Mouse (Mus musculus) heart, adult 11 months (tissue): ENCODE measurements around the gene 4931422A03Rik.
A peak's percentile ranks its signal among the peaks of the same experiment; 100 is the strongest.

ENCODE experiments used
- DNase-seq: peaks from one replicate; pipeline ENCODE4 v3.0.0; 2022

Gene 4931422A03Rik

DNA sequence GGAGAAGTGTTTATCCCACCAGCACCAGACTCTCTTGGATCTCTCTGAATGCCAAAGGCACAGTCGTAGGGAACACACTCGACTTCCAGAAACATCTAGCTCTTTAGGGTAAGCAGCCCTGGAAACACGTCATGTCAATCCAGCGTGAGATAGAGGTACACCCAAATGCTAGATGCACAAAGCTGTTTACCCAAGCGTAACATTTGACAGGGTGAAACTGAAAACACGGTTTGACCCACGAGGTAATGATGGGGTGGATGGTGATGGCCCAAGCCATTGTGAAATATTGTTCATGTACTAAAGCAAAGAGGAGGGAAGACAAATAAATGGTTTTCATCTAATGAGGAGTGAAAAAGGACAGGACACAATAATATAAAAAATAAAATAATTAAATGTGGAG is 93.9 kb downstream of the 4931422A03Rik start:
- DNase-seq, result no peak

GRCm38 (mm10) chr2:103932480-103932879 is 95.7 kb downstream of the 4931422A03Rik start:
- DNase-seq, result no peak

DNA sequence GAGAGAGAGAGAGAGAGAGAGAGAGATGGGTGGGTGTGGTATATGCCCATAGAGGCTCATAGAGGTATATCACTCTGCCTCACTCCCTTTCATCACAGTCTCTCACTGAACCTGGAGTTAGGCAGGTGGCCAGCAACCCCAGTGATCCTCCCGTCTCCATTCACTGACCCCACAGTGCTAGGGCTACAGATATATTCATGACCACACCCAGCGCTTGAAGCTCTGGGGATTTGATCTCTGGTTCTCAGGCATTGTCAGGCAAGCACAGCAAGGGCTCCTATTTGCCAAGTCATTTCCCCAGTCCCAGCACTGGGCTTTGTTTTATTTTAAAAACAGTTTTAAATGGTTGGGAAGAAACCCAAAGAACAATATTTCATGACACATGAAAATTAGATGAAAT is 96.1 kb downstream of the 4931422A03Rik start:
- DNase-seq, result peak; percentile 97

GRCm38 (mm10) chr2:103931511-103931911 is 96.7 kb downstream of the 4931422A03Rik start:
- peak; percentile 96 for DNase-seq

DNA sequence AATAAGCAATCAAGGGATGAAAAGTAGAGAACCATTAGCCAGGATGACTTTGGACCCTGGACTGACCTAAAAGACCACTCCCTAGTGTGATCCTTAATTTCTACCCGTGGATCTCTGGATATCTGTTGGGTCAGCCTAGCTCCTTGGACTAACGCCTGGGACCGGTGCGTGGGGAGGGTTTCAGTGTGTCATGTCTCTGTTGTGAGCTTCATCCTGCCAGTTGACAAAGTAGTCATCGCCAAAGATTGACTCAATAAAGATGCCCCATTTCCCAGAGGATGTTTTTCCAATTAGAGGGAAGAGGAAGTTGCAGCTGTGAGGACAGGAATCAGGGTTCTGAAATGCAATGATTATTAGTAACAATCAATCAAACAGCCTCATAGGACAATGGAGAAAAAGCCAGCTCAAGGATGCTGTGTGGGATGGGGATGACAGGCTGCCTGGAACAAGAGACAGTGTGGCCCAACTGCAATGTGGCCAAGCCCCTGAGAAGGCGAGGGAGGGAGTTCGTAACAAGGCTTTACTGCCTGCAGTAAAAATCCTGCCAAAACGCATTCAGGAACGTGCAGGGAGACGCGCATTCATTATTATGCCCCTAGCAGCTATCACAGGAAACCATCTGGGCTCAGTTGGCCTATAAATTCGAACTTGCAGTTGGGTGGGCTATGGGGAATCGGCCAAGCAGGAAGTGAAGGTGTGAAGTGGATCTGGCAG is 97.7 kb downstream of the 4931422A03Rik start:
- DNase-seq, result peak; percentile 95

DNA sequence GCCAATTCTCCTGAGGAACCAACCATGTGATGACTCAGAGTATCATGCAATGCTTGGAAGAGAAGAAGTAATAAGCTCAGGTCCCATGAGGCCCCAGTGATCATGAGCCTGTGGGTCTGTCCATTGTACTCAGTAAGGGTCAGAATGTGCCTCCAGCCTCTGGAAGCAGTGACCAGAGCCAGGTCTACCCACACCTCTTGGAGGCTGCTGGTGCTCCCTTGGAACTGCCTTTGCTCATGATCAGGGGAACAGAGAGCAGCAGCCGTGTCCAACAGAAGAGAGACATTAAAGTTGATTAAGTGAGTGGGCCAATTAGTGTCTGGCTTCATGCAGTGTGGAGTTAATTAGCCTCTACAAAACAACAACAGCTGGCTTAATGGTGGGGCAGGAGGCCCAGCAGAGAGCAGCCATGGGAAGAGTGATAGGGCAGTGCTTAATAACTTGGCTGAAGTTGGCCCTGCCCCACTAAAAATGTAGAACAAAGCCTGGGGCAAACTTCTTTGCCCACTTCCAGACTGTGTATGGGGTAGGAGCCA is 100.5 kb downstream of the 4931422A03Rik start:
- peak; percentile 99 for DNase-seq

- no peak for DNase-seq
Observed at GRCm38 (mm10) chr2:103926586-103927113, 101.5 kb downstream of the 4931422A03Rik start.

- no peak for DNase-seq
Observed at GRCm38 (mm10) chr2:103919488-103919887, 108.7 kb downstream of the 4931422A03Rik start.

DNA sequence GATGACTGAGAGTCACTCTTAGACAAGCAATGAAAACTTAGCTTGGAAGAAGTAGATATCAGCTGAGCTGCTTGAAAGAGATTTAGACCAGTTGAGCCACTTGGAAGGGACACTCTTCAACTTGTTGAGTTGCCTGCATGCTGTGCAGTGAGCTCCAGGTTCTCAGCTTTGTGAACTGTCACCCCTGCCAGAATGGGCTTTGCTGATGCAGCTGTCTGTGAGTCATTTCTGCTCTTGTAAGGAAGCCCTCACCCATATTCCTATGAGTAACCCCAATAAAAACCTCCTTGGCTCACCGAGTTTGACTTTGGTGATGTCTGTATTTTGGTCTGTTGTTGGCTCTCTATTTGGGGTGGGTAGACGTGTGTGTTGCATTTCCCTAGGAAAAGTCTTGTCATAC is 109.8 kb downstream of the 4931422A03Rik start:
- no peak for DNase-seq

GRCm38 (mm10) chr2:103917375-103917774 is 110.8 kb downstream of the 4931422A03Rik start:
- no peak for DNase-seq
